Mouse (Mus musculus) embryo, embryonic 11.5 days (tissue): Measurements from ENCODE around the gene Tst.
A peak's percentile ranks its signal among the peaks of the same experiment; 100 is the strongest.

Source experiments
- DNase-seq: peaks from one replicate; pipeline ENCODE4 v3.0.0-alpha.2; 2012; ENCODE audit warnings: low read depth, low spot score

Gene Tst

DNA sequence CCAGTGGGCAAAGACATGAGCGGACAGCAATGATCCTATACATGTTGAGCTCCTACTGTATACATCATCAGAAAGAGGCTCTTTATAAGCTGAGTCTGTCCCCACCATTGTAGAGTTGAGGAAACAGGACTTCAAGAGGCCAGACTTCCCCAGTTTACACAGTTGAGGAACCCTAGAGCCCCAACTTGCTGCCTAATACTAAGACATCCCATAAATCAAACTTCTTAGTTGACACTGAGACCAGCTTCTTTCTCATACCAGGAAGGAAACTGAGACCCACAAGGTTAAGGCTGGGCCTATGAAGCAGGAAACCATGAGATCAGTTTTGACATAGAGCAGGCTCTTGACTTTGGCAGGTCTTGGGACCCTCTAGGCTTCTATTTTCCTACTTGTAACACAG lies 20.1 kb downstream of the Tst start:
- DNase-seq = no peak

DNA sequence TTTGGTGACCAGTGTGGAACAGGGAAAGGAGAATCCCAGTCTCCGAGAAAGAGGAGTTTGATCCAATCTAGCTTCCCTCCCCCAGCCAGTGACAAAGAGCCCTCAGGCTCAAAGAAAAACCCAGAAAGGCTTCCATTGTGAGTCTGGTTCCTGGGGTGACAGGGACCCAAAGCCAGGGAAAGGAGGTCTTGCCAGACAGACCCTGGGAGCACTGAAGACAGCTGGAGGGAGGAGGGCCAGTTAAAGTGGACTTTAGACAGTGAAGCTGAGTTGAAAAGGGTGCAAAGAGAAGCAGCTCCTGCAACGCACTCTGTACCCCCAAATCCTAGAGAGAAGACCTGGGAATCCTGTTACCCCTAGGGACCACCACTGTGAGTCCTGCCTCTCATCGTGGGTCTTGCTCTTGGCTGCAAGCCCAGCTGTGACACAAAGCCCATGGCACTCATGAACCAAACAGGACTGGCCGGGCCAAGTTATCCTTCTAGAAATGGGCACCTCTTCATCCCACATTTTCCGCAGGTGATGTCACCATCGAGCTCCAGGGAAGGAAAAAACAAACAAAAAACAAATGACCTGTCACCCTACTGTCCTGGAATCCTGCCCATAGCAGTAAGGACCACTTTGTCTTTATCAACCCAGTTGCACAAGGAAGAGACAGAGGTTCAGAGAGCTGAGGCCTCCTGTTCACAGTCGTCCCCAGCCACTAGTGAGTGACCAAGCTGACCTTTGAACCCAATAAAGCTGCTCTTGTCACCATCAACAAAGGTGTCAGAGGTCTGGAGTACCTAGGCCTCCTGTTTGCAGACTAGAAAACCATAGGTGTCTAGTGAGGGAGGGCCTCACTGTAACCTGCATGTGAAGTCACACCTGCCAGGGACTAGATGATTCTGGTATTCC lies 21.2 kb downstream of the Tst start:
- no peak for DNase-seq

GRCm38 (mm10) chr15:78383450-78384219 lies 22.1 kb downstream of the Tst start:
- DNase-seq = no peak

DNA sequence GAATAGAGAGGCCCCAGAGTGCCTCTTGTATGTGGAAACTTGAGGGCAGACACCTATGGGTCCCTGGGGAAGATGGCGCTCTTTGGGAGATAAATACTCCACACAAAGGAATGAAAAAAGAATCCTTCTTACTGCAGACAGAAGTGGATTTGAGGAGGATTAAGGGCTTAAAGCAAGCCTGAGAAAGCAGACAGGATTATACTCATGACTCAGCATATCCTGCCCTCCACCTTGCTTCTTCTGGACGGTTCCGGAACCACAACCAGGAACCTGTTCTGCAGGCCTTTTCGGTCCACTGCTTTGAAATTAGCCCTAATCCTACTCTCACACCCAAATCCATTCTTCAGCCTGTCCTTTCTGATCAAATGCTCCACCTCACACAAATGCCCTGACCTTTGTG lies 23.6 kb downstream of the Tst start:
- DNase-seq = no peak

DNA sequence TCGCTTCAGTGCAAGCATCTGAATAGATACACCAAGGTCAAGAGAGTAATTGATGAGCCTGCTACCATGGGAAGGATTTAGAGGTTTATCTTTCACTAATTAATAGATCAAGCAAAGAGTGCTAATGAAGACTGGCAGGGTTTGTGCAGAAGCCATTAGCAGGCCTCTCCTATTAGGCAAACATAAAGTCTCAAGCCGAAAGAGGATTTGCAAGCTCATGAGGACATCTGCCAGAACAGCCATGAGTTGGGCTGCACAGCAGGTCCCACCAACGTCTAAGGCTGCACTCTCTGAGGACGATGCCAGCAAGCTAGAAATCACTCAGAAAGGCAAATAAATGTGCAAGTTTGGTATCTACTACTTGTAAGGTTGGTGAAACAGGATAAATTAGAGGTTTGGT lies 25.0 kb downstream of the Tst start:
- no peak for DNase-seq

GRCm38 (mm10) chr15:78380208-78380607 lies 25.5 kb downstream of the Tst start:
- no peak for DNase-seq

- no peak for DNase-seq
These were observed 27.2 kb downstream of the Tst start for GRCm38 (mm10) chr15:78378556-78378955.

DNA sequence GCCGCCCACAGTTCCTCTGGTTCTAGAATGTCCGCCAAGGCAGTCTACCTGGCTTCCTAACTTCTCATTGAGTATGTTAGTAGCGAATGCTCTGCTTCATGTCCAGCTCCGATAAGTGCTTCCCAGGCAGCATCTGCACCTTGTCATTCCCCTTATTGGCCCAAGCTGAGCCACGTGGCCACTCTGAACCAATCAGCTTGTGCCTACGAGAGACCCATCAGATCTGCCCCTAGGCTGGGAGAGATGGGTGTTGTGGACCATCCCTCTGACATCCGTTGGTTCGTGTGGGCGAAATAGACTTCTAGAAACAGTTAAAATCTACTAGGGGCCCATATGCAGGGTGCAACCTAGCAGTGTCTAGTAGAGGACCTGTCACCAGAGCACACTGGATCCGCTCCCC lies 27.8 kb downstream of the Tst start:
- DNase-seq = no peak

- DNase-seq = no peak
These were observed 31.5 kb downstream of the Tst start for GRCm38 (mm10) chr15:78374204-78374603.

- no peak for DNase-seq
These were observed 32.9 kb downstream of the Tst start for GRCm38 (mm10) chr15:78372796-78373195.

- no peak for DNase-seq
These were observed 36.1 kb downstream of the Tst start for GRCm38 (mm10) chr15:78369641-78370040.

DNA sequence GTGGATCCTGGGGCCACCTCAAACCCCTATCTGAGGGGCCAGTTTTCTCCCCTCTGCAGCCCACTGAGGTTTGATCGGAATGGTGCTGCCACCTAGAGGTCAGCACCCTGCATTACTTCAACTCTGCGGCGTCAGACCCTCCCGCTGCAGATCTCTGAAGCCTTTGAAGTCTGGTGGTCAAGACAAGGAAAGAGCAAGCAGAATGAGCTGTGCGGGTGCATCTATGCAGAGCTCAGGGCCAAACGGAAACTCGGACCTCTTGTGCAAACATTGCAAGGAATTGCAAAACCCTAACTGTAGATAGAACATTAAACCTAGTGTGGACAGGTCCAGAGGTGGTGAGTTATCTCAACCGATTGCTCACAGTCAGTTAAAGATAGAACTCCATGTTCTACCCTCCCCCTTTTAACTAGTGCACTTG lies 36.8 kb downstream of the Tst start:
- DNase-seq = peak; percentile 42

DNA sequence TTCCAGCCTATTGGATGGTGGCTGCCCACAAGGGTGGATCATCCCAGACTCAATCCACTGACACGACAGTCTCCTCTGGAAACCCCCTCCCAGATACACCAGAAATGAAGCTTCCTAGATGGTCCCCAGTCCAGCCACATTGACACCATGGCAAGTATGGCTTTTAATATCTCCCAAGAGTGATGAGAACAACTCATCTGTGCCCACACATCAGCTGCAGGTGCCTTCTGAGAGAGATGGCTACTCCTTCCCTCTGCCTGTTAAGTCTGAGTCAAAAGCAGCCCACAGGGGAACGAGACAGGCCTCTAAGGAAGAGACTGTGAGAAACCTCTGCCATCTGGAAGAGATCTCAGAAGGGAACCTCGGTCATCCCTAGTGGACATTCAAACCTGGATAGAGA lies 37.9 kb downstream of the Tst start:
- no peak for DNase-seq

DNA sequence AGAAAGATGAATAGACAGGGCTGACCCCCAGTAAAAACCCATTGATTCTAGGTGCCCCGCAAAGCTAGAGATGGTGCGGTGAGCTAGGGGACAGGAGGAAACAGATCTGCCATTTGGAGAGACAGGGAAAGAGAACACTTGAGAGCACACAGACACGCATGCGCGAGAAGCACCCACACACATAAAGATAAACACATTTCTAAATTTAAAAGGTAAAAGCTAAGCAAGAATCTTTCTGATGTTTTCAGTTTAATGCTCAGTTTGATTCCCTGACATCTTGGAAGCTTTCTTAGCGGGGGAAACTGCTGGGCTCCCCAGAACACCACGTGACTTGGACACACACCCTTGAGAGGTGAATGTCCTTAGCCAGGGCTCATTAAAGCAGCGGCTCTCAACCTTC lies 38.8 kb downstream of the Tst start:
- no peak for DNase-seq

DNA sequence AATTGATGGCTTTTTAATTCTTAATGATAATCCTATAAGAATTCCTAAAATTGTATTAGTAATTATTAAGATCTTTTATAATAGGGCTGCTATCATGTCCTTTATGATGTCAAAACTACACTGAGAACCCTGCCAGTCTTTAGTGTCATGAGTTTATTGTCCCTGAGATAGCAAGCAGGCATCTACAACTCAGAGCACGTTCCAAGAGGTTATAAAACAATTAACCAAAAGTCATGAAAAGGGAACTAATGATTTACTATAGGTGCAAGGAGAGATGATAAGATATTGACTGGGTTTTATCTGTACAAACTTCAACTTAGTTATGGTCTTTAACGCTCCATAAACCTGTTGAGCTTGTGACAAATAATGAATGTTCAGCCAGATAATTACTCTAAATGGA lies 39.8 kb downstream of the Tst start:
- no peak for DNase-seq

DNA sequence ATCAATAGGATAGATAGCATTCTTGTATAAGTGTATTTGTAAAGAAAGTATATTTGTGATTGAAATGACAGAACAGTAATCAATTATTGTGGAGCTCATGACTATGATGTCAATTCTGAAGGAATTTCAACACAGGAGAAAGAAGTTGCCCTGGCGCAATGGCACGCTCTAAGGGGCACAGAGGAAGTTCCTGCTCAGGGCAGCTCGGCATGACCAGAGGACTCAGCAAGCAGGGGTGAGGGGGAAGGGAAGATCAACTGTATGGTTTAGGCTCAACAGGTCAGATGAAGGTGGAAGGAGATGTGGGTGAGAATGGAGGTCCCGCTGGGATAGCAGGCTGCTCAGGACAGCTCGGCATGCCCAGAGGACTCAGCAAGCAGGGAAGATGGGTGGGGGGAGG lies 50.2 kb downstream of the Tst start:
- DNase-seq = no peak

- peak; percentile 4 for DNase-seq
These were observed 50.7 kb downstream of the Tst start for GRCm38 (mm10) chr15:78354958-78355357.

DNA sequence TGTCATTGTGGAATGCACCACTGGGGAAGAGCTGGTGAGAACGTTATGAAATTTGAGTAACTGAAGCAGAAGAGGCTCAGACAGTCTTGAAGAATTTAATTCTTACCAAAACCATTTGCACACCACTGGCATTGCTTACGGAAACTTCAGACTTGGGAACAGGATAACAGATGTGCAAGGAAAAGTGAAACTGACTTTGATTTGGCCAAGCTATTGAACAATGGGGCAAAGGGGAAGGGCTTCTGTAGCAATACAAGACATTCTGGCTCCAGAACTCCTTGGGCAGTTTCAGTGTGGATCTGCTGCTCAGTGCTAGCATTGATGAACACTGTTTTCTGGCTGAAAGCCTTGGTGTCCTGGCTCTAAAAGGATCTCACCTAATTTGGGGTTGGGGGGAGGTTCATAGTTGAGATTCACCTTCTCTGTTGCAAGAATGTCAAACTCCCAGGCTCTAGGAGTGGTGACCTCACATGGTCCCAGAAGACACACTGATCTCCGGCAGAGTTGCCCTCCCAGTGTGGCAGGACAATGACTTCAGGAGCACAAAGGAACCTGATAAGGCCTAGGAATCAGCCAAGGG lies 54.0 kb downstream of the Tst start:
- no peak for DNase-seq
